Mouse (Mus musculus): ENCODE data around the gene Sars.

DNA sequence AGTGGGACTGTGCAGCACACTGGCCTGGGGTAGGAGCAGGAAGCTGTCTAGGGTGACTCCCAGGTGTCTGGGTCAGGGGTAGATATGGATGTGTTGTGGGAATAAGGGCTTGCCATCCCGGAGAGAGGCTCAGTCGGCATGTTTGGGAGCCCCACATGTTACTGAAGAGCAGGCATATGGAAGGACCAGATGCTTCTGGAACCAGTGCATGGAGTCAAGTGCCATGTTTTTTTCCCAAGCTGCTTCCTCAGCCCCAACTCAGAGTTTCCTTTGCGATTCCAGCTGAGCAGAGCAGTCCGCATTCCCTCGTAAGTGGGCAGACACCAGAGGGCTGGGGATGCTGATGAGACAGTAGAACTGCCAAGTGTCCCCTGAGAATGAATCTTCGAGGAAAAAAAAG, 22.0 kb downstream of the Sars start:
- TF ChIP-seq CTCF (IDR thresholded peaks at IDR 0.05; ENCODE audit: borderline replicate concordance, insufficient read depth, low read length): no peak
- no peak for TF ChIP-seq POLR2A (IDR thresholded peaks at IDR 0.05; ENCODE audit: low read depth, low read length)
